Mouse (Mus musculus) midbrain, embryonic 11.5 days (tissue): ENCODE measurements around the gene Reg4. TPM values are rescaled to one million over a fixed set of nuclear protein-coding genes. Genes with fewer than 3 reads are reported as not detected.

Experiments
- ATAC-seq: fragments of 200-750 bp; cut with Nextera tagmentation; 2 replicates; pipeline ENCODE4 v1.8.0; 2017; ENCODE audit warnings: moderate TSS enrichment, moderate library complexity; ENCODE audit not compliant: low FRiP score
- DNase-seq: peaks from one replicate; pipeline ENCODE4 v3.0.0; 2015; ENCODE audit warnings: low spot score; ENCODE audit errors: missing footprints
- H3K27ac ChIP-seq: fragments of 300-500 bp; sonication (generic); 2 replicates; pipeline ENCODE4 v1.5.1; 2014; ENCODE audit warnings: low read depth, low read length
- H3K27me3 ChIP-seq: fragments of 300-500 bp; sonication (generic); 2 replicates; pipeline ENCODE4 v1.6.1; 2014; ENCODE audit warnings: mild to moderate bottlenecking, low read length, moderate library complexity, mixed read lengths; ENCODE audit not compliant: control insufficient read depth, insufficient read depth
- H3K36me3 ChIP-seq: fragments of 300-500 bp; sonication (generic); 2 replicates; pipeline ENCODE4 v1.6.1; 2014; ENCODE audit warnings: mild to moderate bottlenecking, low read length, moderate library complexity, mixed read lengths; ENCODE audit not compliant: control insufficient read depth, insufficient read depth
- H3K4me1 ChIP-seq: fragments of 300-500 bp; sonication (generic); 2 replicates; pipeline ENCODE4 v1.6.1; 2014; ENCODE audit warnings: low read length; ENCODE audit not compliant: control insufficient read depth, insufficient read depth
- H3K4me2 ChIP-seq: fragments of 300-500 bp; sonication (generic); 2 replicates; pipeline ENCODE4 v1.6.1; 2014; ENCODE audit warnings: mild to moderate bottlenecking, moderate library complexity
- H3K4me3 ChIP-seq: fragments of 300-500 bp; sonication (generic); 2 replicates; pipeline ENCODE4 v1.5.1; 2014; ENCODE audit warnings: low read depth, low read length
- H3K9ac ChIP-seq: fragments of 300-500 bp; sonication (generic); 2 replicates; pipeline ENCODE4 v1.6.1; 2014; ENCODE audit warnings: low read length
- H3K9me3 ChIP-seq: fragments of 300-500 bp; sonication (generic); 2 replicates; pipeline ENCODE4 v1.6.1; 2016; ENCODE audit warnings: low read length; ENCODE audit not compliant: control insufficient read depth
- WGBS: fragments of 180-500 bp; shearing (Covaris S2); extraction: QIAGEN DNeasy Blood & Tissue Kit; methylation state at CpG from one replicate; pipeline ENCODE4 v1.1.7; 2014; 5-methylcytosine and 5-hydroxymethylcytosine counted together
- polyA plus RNA-seq: library from polyadenylated mRNA; unstranded; fragments of >200 nt; fragmentation: Nextera tagmentation; extraction: Ambion mirVana; gene quantifications from 2 replicates; pipeline ENCODE4 v1.2.1, GENCODE M21; 2014

The Reg4 gene
- not detected in 2 replicates for polyA plus RNA-seq

DNA sequence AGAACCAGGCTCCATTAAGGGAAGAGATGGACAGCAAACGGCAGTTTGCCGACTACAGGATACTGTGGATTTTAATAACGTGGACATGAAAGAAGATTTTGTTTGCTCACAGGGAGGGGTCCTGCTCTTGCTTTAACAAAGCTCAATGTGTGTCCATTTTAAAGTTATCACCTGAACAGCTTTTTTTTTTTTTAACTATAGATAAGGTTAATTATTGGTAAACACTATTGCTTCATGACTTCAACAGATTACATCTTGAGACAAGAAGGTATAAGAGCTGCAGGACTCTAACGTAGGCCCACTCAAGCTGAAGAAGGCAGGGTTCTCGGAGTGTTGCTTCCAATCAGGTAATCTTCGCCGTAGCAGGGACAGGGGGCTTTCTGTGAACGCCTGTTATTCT lies at the start of gene Reg4:
Gene Reg4, plus strand, starts transcription at position 301 of the 400 bp plus-strand sequence.
- H3K27me3 ChIP-seq = no peaks in the 10 kb centered on the region
- H3K36me3 ChIP-seq = no peaks in the 10 kb centered on the region
- ATAC-seq (no peak), DNase-seq (no peak)
- H3K9ac ChIP-seq = no peak within 1 kb of the TSS
- no peak within 1 kb of the TSS for H3K27ac ChIP-seq
- H3K4me2 ChIP-seq = no peak within 1 kb of the TSS
- WGBS = 87% methylated on average over 8 of the region's 8 CpGs
- H3K9me3 ChIP-seq = no peaks in the 10 kb centered on the region
- no peak within 1 kb of the TSS for H3K4me3 ChIP-seq
- H3K4me1 ChIP-seq = no peaks in the 10 kb centered on the region

DNA sequence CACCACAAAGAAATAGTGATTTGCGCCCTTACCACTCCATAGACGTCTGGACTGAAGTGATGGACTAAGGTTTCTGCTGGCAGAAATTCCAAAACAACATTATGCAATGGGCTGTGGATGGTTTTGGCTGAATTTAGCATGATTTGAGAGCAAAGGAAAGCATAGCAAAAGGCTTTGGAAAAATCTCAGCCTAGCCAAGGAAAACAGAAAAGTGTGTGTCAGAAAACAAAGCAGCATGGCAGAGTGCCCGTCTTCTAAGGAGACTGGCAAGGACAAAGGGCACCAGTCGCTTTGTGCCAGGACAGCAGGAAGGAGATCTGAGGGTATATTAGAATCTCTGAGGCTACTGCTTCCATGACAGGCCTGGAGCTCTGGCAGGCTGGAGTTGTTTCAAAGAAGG lies 43.6 kb upstream of the Reg4 start:
- Histone ChIP-seq H3K27ac (no peak overlapping the region), H3K4me3 (no peak overlapping the region), H3K36me3 (no peaks in the 10 kb centered on the region), H3K9ac (no peak overlapping the region), H3K27me3 (no peaks in the 10 kb centered on the region), H3K4me1 (no peaks in the 10 kb centered on the region), H3K4me2 (no peak overlapping the region), H3K9me3 (no peaks in the 10 kb centered on the region)
- ATAC-seq (no peak), DNase-seq (no peak)
- 81% methylated on average over 4 of the region's 4 CpGs for WGBS

DNA sequence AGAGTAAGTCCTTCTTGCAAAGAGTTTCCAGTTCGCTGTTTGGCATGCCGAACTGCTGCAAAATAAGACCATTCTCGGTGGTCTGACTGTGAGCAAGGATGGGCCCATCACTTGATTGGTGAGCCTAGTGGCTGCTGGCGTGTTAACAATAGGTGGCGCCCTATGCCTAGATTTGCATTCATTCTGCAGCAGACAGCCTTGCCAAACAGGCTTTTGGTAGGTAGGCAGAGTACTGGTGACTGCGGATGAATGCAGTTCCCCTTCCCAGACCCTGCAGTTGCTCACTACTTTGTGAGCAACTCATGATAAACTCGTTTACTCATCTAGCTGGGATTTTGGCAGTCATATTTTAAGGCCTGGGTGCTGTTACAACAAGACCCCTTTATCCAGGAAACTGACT lies 41.2 kb upstream of the Reg4 start:
- Histone ChIP-seq H3K4me3 (no peak overlapping the region), H3K27me3 (no peaks in the 10 kb centered on the region), H3K9me3 (no peaks in the 10 kb centered on the region), H3K36me3 (no peaks in the 10 kb centered on the region), H3K9ac (no peak overlapping the region), H3K27ac (no peak overlapping the region), H3K4me2 (no peak overlapping the region), H3K4me1 (peaks cover 6% of the 10 kb centered on the region; the same call in 1 of the 2 replicates)
- ATAC-seq (peak; percentile 70; the same call in 1 of the 2 replicates), DNase-seq (peak; percentile 88)
- WGBS = 26% methylated on average over 7 of the region's 7 CpGs

DNA sequence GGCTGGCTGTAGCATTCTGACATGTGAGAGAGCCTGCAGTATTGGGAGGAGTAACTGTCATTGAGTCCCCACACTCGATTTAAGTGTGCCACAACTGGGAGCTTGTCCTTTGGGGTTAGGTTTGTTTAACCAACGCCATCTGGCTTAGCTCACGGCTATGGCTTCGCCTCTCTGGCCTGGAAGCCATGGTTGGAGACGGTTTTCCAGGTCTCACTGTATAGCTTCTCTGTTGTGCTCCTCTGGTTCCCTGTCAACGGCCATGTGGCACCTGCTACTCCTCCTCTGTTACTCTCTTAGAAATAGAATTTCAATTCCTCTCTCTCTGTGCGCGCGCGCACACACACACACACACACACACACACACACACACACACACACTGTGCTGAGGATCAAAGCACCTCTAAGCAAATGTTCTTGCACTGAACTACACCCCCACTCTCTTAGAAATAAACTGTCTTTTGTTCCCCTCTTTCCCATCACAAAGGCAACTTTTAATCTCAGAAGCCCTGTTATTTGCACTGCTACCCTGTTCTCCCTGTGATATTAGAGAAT lies 36.7 kb upstream of the Reg4 start:
- Histone ChIP-seq H3K9ac (no peak overlapping the region; the same call in 1 of the 2 replicates), H3K4me2 (no peak overlapping the region), H3K27me3 (no peaks in the 10 kb centered on the region), H3K27ac (no peak overlapping the region), H3K4me1 (peaks cover 6% of the 10 kb centered on the region; the same call in 1 of the 2 replicates), H3K4me3 (no peak overlapping the region), H3K9me3 (no peaks in the 10 kb centered on the region), H3K36me3 (no peaks in the 10 kb centered on the region)
- DNase-seq (peak; percentile 88), ATAC-seq (peak; percentile 78)
- WGBS = 48% methylated on average over 10 of the region's 10 CpGs

DNA sequence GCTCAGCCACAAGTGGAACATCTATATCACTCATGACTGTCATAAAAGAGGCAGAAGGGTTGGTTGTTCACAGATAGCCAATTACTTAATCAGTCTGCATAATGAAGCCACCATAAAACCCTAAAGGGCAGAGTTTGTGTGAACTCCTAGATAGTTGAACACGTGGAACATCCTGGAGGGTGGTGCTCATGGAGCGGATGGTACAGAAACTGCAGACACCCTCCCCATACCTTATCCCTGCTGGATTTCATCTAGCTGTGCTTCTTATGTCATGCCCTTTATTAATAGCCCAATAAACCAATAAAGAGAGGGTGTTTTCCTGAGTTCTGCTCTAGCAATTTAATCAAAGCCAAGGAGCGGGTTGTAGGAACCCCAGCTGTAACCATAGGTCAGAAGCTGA lies 34.2 kb upstream of the Reg4 start:
- ATAC-seq (no peak), DNase-seq (no peak)
- Histone ChIP-seq H3K4me3 (no peak overlapping the region), H3K27ac (no peak overlapping the region), H3K4me1 (peaks cover 6% of the 10 kb centered on the region; the same call in 1 of the 2 replicates), H3K36me3 (no peaks in the 10 kb centered on the region), H3K27me3 (no peaks in the 10 kb centered on the region), H3K4me2 (no peak overlapping the region), H3K9ac (no peak overlapping the region), H3K9me3 (no peaks in the 10 kb centered on the region)
- WGBS = 83% methylated on average over 3 of the region's 3 CpGs

DNA sequence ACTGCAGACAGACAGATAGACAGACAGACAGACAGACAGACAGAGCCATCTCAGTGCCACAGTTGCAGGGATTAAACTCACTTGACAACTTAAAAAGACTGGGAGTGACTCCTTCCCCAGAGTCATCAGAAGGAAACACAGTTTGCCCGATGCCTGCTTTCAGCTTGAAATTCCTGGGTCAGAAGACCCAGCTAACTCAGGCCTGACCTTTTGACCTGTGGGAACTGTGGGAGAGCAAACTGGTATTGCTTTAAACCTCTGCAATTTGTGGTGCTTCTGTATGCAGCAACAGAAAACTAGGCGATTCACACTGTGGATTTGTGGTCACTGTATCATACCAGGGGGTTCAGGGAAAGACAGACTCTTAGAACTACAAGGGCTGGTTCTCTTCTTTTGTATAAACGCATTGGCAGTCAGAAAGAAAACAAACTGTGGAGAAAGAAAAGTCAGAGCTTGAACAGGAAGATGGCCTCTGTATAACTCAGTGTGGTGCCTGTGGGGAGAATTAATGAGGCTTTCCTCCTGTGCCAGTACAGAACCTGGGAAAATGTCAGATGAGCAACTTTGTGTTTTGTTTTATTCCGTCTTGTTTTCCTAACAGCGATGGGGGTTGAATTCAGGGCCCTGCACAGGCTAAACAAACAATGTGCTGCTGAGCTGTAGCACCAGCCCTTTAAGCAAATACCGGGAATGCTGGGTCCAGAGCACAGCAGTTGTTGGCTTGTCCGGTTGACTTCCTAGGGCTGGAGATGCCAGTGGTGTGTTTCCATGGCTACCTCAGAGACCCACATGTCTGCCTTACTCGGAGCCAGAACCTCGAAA lies 24.0 kb upstream of the Reg4 start:
- Histone ChIP-seq H3K4me1 (peaks cover 10% of the 10 kb centered on the region), H3K4me2 (no peak overlapping the region), H3K9ac (no peak overlapping the region), H3K27me3 (no peaks in the 10 kb centered on the region), H3K4me3 (no peak overlapping the region), H3K36me3 (no peaks in the 10 kb centered on the region), H3K27ac (peak overlapping the region; percentile 56), H3K9me3 (no peaks in the 10 kb centered on the region)
- 7% methylated on average over 9 of the region's 9 CpGs for WGBS
- DNase-seq (peak; percentile 93), ATAC-seq (peak; percentile 65)

DNA sequence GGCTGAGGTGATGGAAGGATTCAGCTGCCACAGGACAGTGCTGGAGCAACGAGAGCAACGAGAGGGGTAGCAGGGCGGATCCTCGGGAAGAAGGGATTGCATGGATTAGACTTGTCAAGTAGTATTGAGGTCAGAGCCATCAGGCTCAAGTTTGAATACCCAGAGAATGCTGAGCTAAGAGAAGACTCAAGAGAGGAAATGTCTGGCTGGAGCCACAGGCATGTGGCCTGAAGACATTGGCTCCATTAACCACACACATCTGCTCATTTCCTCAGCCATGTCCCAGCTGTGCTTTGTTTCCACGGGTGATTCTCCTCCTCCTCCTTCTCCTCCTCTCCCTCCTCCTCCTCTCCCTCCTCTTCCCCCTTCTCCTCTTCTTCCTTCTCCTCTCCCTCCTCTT lies 22.2 kb upstream of the Reg4 start:
- ATAC-seq = no peak
- no peaks in the 10 kb centered on the region for H3K9me3 ChIP-seq
- no peaks in the 10 kb centered on the region for H3K36me3 ChIP-seq
- no peaks in the 10 kb centered on the region for H3K27me3 ChIP-seq
- H3K27ac ChIP-seq = no peak overlapping the region
- H3K4me3 ChIP-seq = no peak overlapping the region
- peak; percentile 21 for DNase-seq
- WGBS = 64% methylated on average over 5 of the region's 5 CpGs
- H3K4me1 ChIP-seq = peaks cover 10% of the 10 kb centered on the region
- no peak overlapping the region for H3K9ac ChIP-seq
- no peak overlapping the region for H3K4me2 ChIP-seq

DNA sequence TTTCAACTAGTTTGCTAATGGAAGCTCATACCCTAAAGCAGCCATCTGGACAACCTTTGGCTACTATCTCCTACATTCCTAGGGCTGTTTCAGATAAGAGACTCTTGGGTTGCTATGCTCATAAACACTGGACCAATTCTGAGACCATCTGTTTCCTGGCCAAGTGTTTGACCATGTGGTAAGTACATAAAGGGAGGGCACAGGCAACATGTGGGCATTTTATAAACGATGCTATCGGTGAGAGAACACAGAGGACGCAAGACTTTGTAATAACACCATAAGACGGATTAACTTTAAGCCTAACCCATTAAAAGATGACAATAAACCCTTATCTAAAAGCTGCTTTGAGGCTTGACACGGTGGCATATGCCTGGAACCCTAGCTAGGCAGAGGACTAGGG lies 18.7 kb upstream of the Reg4 start:
- H3K4me3 ChIP-seq = no peak overlapping the region
- no peaks in the 10 kb centered on the region for H3K36me3 ChIP-seq
- no peak overlapping the region for H3K4me2 ChIP-seq
- H3K27ac ChIP-seq = no peak overlapping the region
- DNase-seq (peak; percentile 59), ATAC-seq (no peak)
- no peaks in the 10 kb centered on the region for H3K27me3 ChIP-seq
- no peak overlapping the region for H3K9ac ChIP-seq
- whole genome bisulfite sequencing = 83% methylated on average over 5 of the region's 5 CpGs
- no peaks in the 10 kb centered on the region for H3K9me3 ChIP-seq
- peaks cover under 1% of the 10 kb centered on the region; the same call in 1 of the 2 replicates for H3K4me1 ChIP-seq

DNA sequence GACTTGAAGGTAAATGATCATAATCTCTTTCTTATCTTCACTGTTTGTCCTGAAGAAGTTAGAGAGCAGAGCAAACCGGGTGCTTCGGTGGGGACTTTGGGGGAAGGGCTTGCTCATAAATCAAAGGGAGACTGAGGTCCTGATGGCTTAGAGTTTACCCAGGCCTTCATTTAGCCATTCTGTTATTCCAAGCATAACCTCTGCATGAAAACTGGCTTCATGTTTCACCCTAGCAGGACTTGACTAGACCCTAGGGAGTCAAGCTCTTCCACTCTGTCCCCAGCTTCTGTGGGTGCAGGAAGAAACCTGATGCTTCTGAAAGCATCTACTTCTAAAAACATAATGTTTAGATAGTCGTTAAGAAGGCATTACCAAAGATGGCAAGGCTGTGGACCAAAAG lies 15.0 kb upstream of the Reg4 start:
- no peak overlapping the region for H3K27ac ChIP-seq
- H3K4me3 ChIP-seq = no peak overlapping the region
- H3K27me3 ChIP-seq = no peaks in the 10 kb centered on the region
- no peaks in the 10 kb centered on the region for H3K9me3 ChIP-seq
- H3K4me1 ChIP-seq = no peaks in the 10 kb centered on the region
- H3K36me3 ChIP-seq = no peaks in the 10 kb centered on the region
- WGBS = 80% methylated on average over 3 of the region's 3 CpGs
- H3K4me2 ChIP-seq = no peak overlapping the region
- DNase-seq (peak; percentile 14), ATAC-seq (no peak)
- no peak overlapping the region for H3K9ac ChIP-seq
